Mouse (Mus musculus) fibroblast of lung, adult 2 months (primary cell): Measurements from ENCODE around the gene Gprc5a.

Experiments
- DNase-seq: peaks from one replicate; pipeline ENCODE4 v3.0.0-alpha.2; 2011; ENCODE audit warnings: low read depth

The Gprc5a gene

GRCm38 (mm10) chr6:135074405-135074947 is 9.0 kb downstream of the Gprc5a start:
- DNase-seq = no peak

DNA sequence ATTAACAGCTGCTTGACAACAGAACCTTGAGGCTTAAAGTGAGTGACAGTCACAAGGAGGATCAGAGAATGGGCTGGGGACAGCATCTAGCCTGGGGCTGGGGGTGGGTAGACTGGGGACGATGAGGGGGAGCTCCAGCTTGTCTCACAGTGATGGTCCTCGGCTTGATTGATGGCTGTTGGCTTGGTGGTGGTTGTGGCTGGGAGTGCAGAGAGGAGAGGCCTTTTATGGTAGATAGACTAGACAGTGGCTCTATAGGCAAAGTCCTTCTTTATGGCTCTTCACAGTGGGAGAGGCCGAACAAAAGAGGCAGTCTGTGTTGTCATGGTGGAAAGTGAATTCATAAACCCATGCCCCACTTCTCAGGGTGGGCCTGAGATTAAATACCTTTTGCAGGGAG is 10.8 kb downstream of the Gprc5a start:
- DNase-seq = no peak

DNA sequence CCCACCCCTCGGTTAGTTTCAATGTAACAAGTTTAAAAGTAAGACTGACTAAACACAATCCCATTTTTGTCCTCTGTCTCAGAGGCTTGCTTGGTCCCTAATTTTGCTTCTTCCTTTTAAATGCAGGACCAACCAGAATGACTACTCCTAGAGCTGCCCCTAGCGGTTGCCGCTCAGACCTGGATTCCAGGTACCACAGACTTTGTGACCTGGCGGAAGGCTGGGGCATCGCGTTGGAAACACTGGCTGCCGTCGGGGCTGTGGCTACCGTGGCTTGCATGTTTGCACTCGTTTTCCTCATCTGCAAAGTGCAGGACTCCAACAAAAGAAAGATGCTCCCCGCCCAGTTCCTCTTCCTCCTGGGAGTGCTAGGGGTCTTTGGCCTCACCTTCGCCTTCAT is 13.0 kb downstream of the Gprc5a start:
- no peak for DNase-seq

DNA sequence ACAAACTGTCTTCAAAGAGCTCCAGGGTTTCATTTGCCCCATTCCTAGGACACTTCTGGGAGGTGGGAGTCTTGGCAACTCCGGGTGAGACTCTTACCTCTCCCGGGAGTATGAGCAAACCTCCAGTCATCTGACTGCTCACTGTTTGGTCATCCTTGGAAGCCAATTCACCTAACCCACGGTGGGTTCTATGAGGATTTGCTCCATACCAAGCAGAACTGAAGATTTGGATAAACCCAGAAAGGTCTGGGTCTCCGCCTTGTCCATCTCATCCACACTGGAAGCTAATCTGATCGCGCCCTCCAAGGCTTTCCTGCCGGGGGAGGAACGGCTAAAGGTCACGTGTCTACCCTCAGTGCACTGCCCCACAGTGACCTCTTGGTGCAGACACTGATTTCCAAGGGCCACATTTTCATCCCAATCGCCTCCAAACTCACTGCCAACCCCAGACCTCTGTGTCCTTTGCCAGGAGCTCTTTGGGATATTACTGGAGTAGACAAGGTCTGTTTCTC is 18.6 kb downstream of the Gprc5a start:
- DNase-seq = no peak

GRCm38 (mm10) chr6:135085703-135086102 is 20.3 kb downstream of the Gprc5a start:
- DNase-seq = no peak

- peak; percentile 96 for DNase-seq
Observed at GRCm38 (mm10) chr6:135087721-135088451, 22.4 kb downstream of the Gprc5a start.

DNA sequence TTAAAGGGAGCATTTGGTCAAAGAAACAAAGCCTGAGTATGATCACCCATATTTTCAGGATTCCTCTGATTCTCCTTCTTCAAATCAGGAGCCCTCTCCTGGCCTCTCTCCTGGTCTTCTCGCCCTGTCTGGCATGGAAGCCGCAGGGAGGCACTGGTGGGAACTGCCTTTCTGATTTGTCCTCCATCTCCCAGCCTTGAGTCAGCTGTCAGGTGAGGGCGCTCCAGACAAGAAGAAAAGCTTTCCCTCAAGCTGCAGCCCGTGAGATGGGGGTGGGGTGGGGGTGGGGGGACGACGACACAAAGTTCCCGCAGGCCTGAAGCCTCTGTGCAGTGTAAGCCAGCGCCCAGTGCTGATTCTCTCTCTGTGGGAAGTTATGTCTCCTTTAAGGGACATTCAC is 24.3 kb downstream of the Gprc5a start:
- DNase-seq = no peak

GRCm38 (mm10) chr6:135090661-135091060 is 25.2 kb downstream of the Gprc5a start:
- DNase-seq = no peak

DNA sequence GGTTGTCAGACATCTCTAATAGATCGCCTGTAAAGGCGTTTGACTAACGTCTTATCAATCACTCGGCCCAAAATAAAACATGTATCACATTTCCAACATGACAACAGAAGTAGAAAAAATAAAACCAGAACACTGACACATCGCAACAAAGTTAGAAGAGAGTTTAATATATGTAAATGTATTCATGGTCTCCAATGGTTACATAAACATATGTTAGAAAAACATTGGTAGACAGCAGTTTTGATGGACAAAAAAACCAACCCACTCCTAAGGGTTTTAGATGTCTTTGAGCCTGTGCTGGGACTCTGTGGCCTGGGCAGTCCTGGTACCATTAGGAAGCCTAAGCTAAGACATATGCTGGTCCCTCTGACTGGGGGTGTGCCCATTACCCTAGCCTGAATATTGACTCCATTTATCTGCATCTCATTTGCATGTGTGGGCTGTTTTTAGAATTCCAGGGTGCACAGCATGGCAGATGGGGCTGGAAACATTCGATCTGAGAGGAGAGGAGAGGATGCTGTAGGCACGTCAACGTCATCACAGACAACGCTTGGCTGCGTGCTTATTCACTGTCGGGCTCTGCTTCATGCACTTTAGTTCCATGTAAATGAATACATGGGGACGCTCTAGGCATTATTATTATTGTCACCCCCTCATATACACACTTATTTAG is 27.5 kb downstream of the Gprc5a start:
- no peak for DNase-seq

GRCm38 (mm10) chr6:135100787-135101472 is 35.5 kb downstream of the Gprc5a start:
- peak; percentile 18 for DNase-seq

- no peak for DNase-seq
Observed at GRCm38 (mm10) chr6:135102736-135103303, 37.4 kb downstream of the Gprc5a start.

DNA sequence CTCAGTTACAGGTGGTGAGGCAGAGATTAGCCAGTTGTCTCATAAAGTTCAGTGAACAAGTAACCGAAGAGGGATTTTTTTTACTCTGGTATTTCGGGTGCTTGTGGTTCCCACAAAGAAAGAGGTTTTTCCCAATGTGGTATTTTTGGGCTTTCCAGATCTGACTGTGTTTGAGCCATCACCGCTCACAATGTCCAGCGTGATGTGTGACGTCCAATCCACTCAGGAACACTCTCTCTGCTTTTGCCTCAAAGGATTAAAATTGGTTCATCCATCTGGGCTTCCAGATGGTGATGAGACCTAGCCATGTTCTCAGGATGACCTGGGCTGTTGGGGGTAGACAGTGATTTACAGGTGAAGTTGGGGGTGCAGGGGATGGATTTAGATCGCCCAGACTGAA is 41.6 kb downstream of the Gprc5a start:
- no peak for DNase-seq

DNA sequence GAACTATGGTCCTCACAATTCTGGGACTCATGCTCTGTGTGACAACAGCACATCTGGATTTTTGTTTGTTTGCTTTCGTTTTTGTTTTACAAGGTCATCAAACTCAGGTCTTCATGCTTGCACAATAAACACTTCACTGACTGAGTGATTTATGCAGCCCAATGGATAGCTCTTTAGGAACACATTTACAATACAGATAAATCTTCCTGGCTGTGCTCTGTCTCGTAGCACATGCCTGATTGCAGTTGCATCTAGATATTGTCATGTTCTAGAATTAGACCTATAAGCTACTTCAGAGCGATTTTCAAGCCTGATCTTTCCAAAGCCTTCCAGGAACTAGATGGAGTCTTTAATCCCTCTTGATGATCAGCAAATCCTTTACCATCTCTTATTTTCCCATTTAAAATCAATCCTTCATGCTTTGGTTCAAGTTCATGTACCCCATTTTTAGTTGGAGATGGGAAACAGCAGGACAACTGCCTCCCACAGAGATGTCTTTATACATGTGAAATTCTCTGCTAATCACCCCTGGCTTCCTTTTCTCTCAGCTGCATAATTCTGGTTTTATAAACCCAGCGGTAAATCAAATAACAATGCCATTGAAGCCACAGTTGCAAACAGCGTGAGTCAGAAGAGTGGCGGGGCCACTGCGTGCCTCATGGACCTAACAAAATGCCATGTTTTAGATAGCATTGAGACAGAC is 47.1 kb downstream of the Gprc5a start:
- DNase-seq = no peak

GRCm38 (mm10) chr6:135113114-135113436 is 47.6 kb downstream of the Gprc5a start:
- no peak for DNase-seq

- DNase-seq = no peak
Observed at GRCm38 (mm10) chr6:135116479-135116878, 51.0 kb downstream of the Gprc5a start.

DNA sequence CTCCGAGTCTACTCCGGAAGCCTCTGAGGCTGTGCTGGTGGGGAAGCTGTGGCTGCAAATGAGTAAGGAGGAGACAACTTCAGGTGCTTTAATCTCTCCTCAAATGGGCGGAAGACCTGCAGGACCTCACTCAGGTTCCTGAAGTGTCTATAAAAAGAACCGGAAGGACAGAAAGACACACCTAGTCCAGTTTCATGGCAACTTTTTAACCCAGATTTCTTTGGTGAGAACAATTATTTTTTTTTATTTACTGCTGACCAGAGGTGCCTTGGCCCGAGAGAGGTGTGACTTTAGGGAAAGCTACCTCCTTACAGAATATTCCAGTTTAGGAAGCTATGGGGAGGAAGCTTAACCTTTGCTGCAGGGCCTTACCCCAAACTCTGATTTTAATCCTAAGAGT is 52.7 kb downstream of the Gprc5a start, which contains the start of gene Gprc5d:
Gene Gprc5d, minus strand, starts transcription at position 101 of the 400 bp plus-strand sequence.
- DNase-seq = no peak

- DNase-seq = no peak
Observed at GRCm38 (mm10) chr6:135124755-135125380, 59.4 kb downstream of the Gprc5a start.

GRCm38 (mm10) chr6:135133086-135133485 is 67.6 kb downstream of the Gprc5a start:
- DNase-seq = no peak

DNA sequence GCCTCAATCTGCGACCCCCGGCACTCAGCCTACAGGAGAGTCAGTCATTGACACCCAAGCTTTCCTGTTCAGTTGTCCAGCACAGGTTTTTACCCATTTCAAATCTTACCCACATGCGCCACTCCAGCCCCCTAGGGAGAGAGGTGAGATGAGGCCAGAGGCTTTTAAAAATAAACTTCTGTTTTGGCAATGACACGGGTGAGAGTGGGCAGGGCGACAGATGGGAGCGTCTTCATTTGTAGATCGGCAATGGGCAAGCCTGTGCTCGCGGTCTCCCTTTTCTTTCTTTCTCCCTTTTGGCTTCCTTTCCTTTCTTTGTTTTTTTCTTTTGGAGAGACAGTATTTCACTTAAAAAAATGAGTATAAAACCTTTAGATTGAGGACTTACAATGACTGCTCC is 68.0 kb downstream of the Gprc5a start:
- DNase-seq = no peak
